Mouse (Mus musculus): ENCODE measurements at regions not wholly inside any gene's neighbourhood (a gene's known extent, or its start where the extent isn't known, plus 50 kb on each side); places are given as distances from the start of the nearest gene placed in this dataset.

DNA sequence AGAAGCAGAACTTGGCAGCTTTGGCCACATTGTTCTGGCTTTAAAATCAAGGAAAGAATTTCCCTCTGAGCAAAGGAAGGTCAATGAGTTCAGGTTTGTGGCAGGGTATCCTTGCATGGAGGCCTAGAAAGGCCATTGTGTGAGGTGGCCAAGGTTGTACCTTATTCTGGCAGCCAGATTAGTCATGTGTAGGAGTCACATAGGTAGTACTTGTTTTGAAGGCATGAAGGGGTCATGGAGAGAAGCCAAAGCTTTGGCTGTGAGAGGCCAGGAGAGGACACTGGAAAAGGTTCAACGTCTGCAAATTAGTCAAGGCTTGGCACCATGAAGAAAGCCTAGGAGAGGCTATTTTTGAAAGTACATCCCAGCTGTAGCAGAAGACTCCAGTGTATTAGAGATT, 3949.5 kb downstream of the 9330182O14Rik start:
- no peak for DNase-seq (ENCODE audit: low spot score in 2 of 2)
- H3K4me3 ChIP-seq = no peak overlapping the region
- TF ChIP-seq CTCF (conservative IDR thresholded peaks at IDR 0.05) = no peak
- H3K27ac ChIP-seq = no peak overlapping the region

DNA sequence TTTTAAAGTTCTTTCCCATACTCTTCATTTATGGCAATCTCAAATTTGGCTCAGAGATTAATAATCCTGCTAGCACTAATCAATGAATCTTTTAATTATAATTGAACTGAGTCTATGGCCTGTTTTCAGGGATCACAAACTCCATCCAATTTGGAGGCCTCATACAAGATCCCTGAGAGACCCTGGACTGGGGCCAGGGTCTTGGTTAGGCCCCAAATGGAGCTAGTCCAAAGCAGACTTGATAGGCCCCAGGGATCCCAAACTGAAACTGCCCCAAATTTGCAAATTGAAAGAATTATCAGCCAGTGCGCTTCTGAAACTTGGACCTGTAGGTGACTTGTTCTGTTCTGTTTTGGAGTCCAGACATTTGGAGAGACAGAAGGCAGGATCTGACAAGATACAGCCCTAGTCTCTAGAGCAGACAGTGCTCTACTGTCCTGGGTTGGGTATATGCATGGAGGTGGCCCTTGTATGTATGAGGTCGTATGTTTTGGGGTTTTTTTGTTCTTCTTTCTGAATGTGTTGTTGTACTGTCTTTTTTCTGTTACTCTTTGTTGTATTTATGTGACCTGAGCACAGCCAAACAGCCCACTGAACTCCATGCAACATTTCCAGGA, 3978.3 kb downstream of the 9330182O14Rik start:
- H3K27ac ChIP-seq = no peak overlapping the region
- peak in 1 of 2 experiments; percentile 12 for DNase-seq (ENCODE audit: low spot score in 2 of 2)
- H3K4me3 ChIP-seq = no peak overlapping the region
- TF ChIP-seq CTCF (conservative IDR thresholded peaks at IDR 0.05) = no peak

DNA sequence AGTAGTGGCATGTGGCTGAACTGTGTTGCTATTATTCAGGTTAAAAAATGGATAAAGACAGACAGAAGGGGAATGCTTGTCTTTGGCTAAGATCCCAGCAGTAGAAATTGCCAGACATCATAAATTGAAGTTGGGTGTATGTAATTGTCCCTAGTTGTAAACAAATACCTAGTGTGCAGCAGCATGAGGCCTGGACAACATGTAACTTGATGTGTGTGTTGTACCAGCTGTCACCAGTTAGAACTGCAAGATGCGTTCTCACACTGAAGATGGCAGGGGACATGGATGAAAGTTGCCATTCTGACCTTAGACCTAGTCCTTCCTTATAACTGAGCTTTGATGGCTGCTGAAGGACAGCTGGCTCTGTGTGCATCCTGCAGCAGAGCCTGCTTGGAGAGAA, 4000.0 kb downstream of the 9330182O14Rik start:
- Histone ChIP-seq H3K4me3 (no peak overlapping the region), H3K27ac (peak overlapping the region; percentile 36; the same call in 1 of the 2 replicates)
- DNase-seq (ENCODE audit: low spot score in 2 of 2) = no peak
- TF ChIP-seq CTCF (conservative IDR thresholded peaks at IDR 0.05) = no peak

Data from layer of hippocampus, adult 2 months (tissue).